Mouse (Mus musculus): ENCODE data around the gene Celf5. TPM values are rescaled to one million over a fixed set of nuclear protein-coding genes. Genes with fewer than 3 reads are reported as not detected.

The Celf5 gene
- total and polyA plus RNA-seq, 2 experiments from 2014 or later = 71.3 to 166 TPM

DNA sequence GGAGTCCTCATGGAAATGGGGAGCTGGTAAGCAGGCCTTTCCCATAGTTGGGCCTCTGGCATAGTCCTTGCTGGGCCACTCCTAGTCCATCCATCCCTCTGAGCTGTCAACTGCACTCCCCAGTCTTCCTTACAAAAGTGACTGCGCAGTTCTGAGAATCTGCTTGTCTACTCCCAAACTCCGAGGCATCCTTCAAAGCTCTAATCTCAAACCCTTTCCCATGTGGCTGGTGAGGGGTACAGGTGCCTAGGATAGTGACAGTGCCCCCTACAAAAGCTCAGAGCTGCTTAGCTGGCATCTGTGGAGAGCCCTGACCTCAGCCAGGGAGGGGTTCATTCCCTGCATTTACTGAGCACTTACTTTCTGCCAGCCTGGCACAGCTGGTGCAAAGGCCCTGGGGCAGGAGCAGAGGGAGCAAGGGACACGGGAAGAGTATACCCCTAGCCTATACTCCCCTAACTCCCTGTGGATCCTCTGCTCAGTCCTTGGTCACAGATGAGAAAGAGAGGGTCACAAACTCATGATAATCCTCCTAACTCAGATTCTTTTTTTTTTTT is 59.8 kb downstream of the Celf5 start:
- Histone ChIP-seq H3K27me3 (ENCODE audit: insufficient read depth, low read length) (no peaks in the 10 kb centered on the region), H3K4me1 (ENCODE audit: insufficient read depth) (no peaks in the 10 kb centered on the region), H3K4me3 (ENCODE audit: low read depth, low read length) (no peak overlapping the region), H3K27ac (ENCODE audit: low read depth, low read length) (no peak overlapping the region), H3K4me2 (ENCODE audit: low read depth) (no peak overlapping the region), H3K9me3 (ENCODE audit: low read length) (no peaks in the 10 kb centered on the region), H3K36me3 (ENCODE audit: insufficient read depth) (peaks cover 8% of the 10 kb centered on the region), H3K9ac (no peak overlapping the region)
- no peak for DNase-seq
- no peak for ATAC-seq
- WGBS = 78% methylated on average over 3 of the region's 3 CpGs
- no peak for TF ChIP-seq CTCF (IDR thresholded peaks at IDR 0.05; ENCODE audit: low read depth)

DNA sequence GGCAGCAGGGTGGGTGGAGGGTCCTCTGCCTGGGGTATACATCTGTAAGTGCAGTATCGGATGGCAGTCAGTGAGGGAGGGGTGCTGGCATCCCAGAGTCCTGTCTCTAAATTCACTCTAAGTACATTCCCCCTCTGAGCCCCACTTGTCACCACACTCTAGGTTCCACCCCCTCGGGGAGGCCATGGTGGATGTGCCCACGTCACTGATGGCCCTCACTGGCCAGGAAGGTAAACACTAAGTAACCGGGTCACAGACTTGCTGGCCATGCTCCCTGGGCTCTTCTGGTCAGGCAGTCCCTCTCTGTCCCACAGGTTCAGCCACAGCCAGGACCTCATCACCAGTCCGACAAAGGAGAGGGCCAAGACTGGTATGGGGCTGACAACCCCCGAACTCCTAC is 60.3 kb downstream of the Celf5 start:
- Histone ChIP-seq H3K4me3 (ENCODE audit: low read depth, low read length) (no peak overlapping the region), H3K9ac (no peak overlapping the region), H3K27me3 (ENCODE audit: insufficient read depth, low read length) (no peaks in the 10 kb centered on the region), H3K27ac (ENCODE audit: low read depth, low read length) (no peak overlapping the region), H3K36me3 (ENCODE audit: insufficient read depth) (peaks cover 8% of the 10 kb centered on the region), H3K4me2 (ENCODE audit: low read depth) (no peak overlapping the region), H3K4me1 (ENCODE audit: insufficient read depth) (0 out of 2 replicates have a peak, but pooled peaks cover 3% of the 10 kb centered on the region), H3K9me3 (ENCODE audit: low read length) (no peaks in the 10 kb centered on the region)
- ATAC-seq = no peak
- TF ChIP-seq CTCF (IDR thresholded peaks at IDR 0.05; ENCODE audit: low read depth) = no peak
- DNase-seq = no peak
- WGBS = 81% methylated on average over 6 of the region's 6 CpGs

DNA sequence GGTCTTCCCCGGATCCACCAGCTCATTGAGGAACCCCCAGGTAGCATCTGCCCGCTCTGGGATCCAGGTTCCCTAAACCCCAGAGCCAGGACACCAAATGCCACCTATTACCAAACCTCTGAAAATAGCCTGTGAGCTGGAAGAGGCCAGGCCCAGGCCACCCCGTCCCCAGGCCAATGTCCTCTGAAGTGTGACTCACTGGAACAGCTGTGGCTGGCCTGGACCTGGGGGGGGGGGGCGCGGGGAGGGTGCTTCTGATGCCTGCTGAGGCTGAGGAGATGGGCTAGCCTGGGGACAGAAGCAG is 60.8 kb downstream of the Celf5 start:
- Histone ChIP-seq H3K4me3 (ENCODE audit: low read depth, low read length) (no peak overlapping the region), H3K9ac (no peak overlapping the region), H3K4me2 (ENCODE audit: low read depth) (no peak overlapping the region), H3K9me3 (ENCODE audit: low read length) (no peaks in the 10 kb centered on the region), H3K27me3 (ENCODE audit: insufficient read depth, low read length) (no peaks in the 10 kb centered on the region), H3K4me1 (ENCODE audit: insufficient read depth) (peaks cover 5% of the 10 kb centered on the region; the same call in 1 of the 2 replicates), H3K27ac (ENCODE audit: low read depth, low read length) (no peak overlapping the region), H3K36me3 (ENCODE audit: insufficient read depth) (peaks cover 8% of the 10 kb centered on the region)
- ATAC-seq = no peak
- TF ChIP-seq CTCF (IDR thresholded peaks at IDR 0.05; ENCODE audit: low read depth) = no peak
- no peak for DNase-seq
- WGBS = 85% methylated on average over 5 of the region's 5 CpGs

DNA sequence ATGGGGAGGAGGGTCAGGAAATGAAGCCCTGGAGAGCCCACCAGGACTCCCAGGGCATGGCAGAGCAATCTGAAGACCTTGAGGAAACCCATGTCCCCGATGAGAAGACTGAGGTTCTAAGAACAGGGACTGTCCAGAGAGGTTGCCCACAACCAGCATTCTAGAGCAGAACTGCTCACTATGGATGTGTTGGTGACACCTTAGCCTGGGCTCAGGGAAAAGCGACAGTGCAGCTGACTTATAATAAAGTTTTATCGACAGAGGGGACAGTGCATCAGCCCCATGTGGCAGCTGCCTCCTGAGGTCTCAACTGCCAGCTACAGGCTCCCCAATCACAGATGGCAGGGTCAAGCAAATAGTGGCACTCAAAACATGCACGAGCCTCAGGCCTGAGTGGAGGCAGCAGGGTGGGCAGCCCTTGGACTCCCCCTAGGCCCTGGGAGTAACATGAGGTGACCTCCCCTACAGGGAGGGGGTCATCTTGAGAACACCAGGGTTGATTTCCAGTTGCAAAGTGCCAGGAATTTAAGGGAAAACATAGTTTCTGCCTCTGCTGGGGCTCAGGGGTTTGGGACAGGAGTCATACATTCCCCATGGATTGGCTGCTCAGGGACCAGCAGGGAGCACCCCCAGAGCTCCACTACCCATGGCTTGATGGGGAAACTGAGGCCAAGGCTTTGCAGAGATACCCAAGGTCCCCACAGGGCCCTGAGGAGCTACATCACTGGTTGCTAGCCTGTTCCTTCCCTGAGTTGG is 61.3 kb downstream of the Celf5 start:
- H3K4me3 ChIP-seq (ENCODE audit: low read depth, low read length) = no peak overlapping the region
- H3K27ac ChIP-seq (ENCODE audit: low read depth, low read length) = no peak overlapping the region
- WGBS = 73% methylated on average over 4 of the region's 4 CpGs
- no peak for DNase-seq
- no peak for ATAC-seq
- no peaks in the 10 kb centered on the region for H3K27me3 ChIP-seq (ENCODE audit: insufficient read depth, low read length)
- peaks cover 10% of the 10 kb centered on the region; the same call in 1 of the 2 replicates for H3K4me1 ChIP-seq (ENCODE audit: insufficient read depth)
- H3K9ac ChIP-seq = no peak overlapping the region
- peaks cover 8% of the 10 kb centered on the region for H3K36me3 ChIP-seq (ENCODE audit: insufficient read depth)
- no peak overlapping the region for H3K4me2 ChIP-seq (ENCODE audit: low read depth)
- no peaks in the 10 kb centered on the region for H3K9me3 ChIP-seq (ENCODE audit: low read length)
- TF ChIP-seq CTCF (IDR thresholded peaks at IDR 0.05; ENCODE audit: low read depth) = no peak

DNA sequence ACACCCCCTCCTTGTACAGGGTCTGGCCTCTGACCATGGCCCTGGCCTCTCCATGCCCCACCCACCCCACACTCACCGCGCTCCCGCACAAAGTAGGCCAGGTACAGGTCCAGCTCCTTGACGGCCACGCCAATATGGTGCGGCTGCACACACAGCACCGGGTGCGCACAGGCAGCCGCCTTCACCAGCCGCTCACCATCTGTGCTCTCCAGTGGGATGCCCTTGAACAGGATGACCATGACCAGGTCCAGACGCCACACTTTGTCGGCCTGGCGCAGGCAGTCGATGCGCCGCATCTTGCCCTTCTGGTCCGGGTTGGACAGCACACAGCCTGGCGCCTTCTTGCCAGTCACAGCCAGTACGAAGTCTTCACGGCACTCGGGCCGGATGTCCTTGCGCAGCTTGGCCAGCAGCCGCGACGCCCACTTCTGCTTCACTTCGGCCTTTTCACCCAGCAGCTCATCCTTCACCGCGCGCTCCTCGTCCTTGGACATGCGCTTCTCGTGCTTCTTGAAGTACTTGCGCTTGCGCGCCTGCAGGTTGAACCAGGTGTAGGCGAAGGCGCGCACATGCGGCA is 62.2 kb downstream of the Celf5 start:
- Histone ChIP-seq H3K4me2 (ENCODE audit: low read depth) (no peak overlapping the region), H3K9ac (no peak overlapping the region), H3K9me3 (ENCODE audit: low read length) (no peaks in the 10 kb centered on the region), H3K27ac (ENCODE audit: low read depth, low read length) (no peak overlapping the region), H3K4me3 (ENCODE audit: low read depth, low read length) (no peak overlapping the region), H3K36me3 (ENCODE audit: insufficient read depth) (peaks cover 8% of the 10 kb centered on the region), H3K27me3 (ENCODE audit: insufficient read depth, low read length) (no peaks in the 10 kb centered on the region), H3K4me1 (ENCODE audit: insufficient read depth) (peaks cover 10% of the 10 kb centered on the region; the same call in 1 of the 2 replicates)
- DNase-seq (no peak), ATAC-seq (no peak)
- 90% methylated on average over 40 of the region's 40 CpGs for WGBS
- TF ChIP-seq CTCF (IDR thresholded peaks at IDR 0.05; ENCODE audit: low read depth) = no peak

DNA sequence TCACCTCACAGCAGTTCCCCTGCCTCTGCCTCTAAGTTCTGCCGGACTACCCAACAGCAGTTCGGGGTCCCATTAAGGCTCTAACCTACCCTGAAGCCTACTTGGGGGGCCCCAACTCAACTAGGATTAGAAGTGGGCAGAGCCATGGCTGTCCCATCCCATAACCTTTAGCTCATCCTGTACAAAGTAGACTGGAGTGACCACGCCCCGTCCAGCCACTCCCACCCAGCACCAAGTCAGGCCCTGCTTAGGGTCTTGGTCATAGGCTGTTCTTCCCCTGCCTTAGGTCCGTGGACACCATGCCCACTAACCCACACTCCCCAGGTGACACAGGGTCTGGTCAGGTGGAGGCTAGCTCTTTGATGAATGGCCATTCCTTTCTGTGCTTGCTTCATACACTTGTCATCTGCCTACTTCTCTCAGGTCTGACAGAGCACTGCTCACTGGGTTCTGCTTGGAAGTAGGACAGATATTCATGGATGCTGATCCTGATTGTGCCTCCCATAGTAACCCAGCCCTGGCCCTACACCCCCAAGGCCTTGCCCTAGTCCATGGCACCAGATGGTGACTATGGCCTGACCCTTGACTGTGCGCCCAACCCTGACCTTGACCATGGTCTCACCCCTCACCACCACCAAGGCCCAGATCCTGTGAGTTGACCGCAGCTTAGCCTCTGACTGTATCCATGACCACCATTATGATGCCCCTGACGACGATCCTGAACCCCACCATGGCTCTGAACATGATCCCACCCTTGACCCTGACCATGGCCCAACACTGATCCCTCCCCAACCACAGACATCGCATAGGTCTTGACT is 63.2 kb downstream of the Celf5 start:
- 91% methylated on average over 10 of the region's 10 CpGs for WGBS
- TF ChIP-seq CTCF (IDR thresholded peaks at IDR 0.05; ENCODE audit: low read depth) = no peak
- H3K4me1 ChIP-seq (ENCODE audit: insufficient read depth) = peaks cover 10% of the 10 kb centered on the region; the same call in 1 of the 2 replicates
- H3K4me3 ChIP-seq (ENCODE audit: low read depth, low read length) = no peak overlapping the region
- no peak overlapping the region for H3K9ac ChIP-seq
- no peak for ATAC-seq
- DNase-seq = no peak
- H3K9me3 ChIP-seq (ENCODE audit: low read length) = no peaks in the 10 kb centered on the region
- no peaks in the 10 kb centered on the region for H3K27me3 ChIP-seq (ENCODE audit: insufficient read depth, low read length)
- peaks cover 8% of the 10 kb centered on the region for H3K36me3 ChIP-seq (ENCODE audit: insufficient read depth)
- no peak overlapping the region for H3K4me2 ChIP-seq (ENCODE audit: low read depth)
- H3K27ac ChIP-seq (ENCODE audit: low read depth, low read length) = no peak overlapping the region

Measured in forebrain, postnatal 0 days (tissue).